Mouse (Mus musculus) bone marrow macrophage, adult 2 months (primary cell): ENCODE data around the gene Mettl27. TPM values are rescaled to one million over a fixed set of nuclear protein-coding genes. Genes with fewer than 3 reads are reported as not detected.

Experiments used
- H3K27ac ChIP-seq: 2 replicates; pipeline ENCODE4 v1.5.1; 2012; ENCODE audit warnings: low read depth, low read length; ENCODE audit not compliant: insufficient read depth
- H3K4me1 ChIP-seq: 2 replicates; pipeline ENCODE4 v1.6.1; 2012; ENCODE audit warnings: low read length; ENCODE audit not compliant: control insufficient read depth, insufficient read depth
- H3K4me3 ChIP-seq: 2 replicates; pipeline ENCODE4 v1.5.1; 2012; ENCODE audit warnings: mild to moderate bottlenecking, low read length, moderate library complexity; ENCODE audit not compliant: insufficient read depth
- CTCF ChIP-seq: IDR thresholded peaks from 2 replicates; pipeline ENCODE4 v1.5.1; 2012; ENCODE audit warnings: low read depth, mild to moderate bottlenecking, low read length, moderate library complexity
- POLR2A ChIP-seq: IDR thresholded peaks from 2 replicates; pipeline ENCODE4 v1.6.1; 2012; ENCODE audit warnings: mild to moderate bottlenecking, low read depth, low read length, borderline replicate concordance
- polyA plus RNA-seq: library from polyadenylated mRNA; stranded (reverse); fragments of >200 nt; gene quantifications from 2 replicates; pipeline ENCODE4 v1.2.4, GENCODE M21; 2012; ENCODE audit not compliant: missing spikeins, insufficient read depth, insufficient read length

Gene Mettl27
- polyA plus RNA-seq: 7.0 and 8.4 TPM in 2 replicates

- H3K4me3 ChIP-seq: peak within 1 kb of the TSS; percentile 70
- no peak for TF ChIP-seq CTCF
- no peak for TF ChIP-seq POLR2A
- peaks cover 28% of the 10 kb centered on the region for H3K4me1 ChIP-seq
- peak within 1 kb of the TSS; percentile 41 for H3K27ac ChIP-seq
Measured at GRCm38 (mm10) chr5:134932179-134932902, at the start of gene Mettl27. Gene Mettl27 (plus strand): TSS chr5:134932368.

- no peak overlapping the region for H3K27ac ChIP-seq
- no peaks in the 10 kb centered on the region for H3K4me1 ChIP-seq
- H3K4me3 ChIP-seq: no peak overlapping the region
- no peak for TF ChIP-seq POLR2A
- TF ChIP-seq CTCF: no peak
Measured at GRCm38 (mm10) chr5:134883077-134883476, 49.1 kb upstream of the Mettl27 start.

GRCm38 (mm10) chr5:134887447-134888335 is 44.5 kb upstream of the Mettl27 start:
- no peak for TF ChIP-seq POLR2A
- TF ChIP-seq CTCF: no peak
- no peak overlapping the region for H3K4me3 ChIP-seq
- no peak overlapping the region for H3K27ac ChIP-seq
- H3K4me1 ChIP-seq: no peaks in the 10 kb centered on the region

- H3K4me3 ChIP-seq: no peak overlapping the region
- no peak overlapping the region for H3K27ac ChIP-seq
- no peaks in the 10 kb centered on the region for H3K4me1 ChIP-seq
- no peak for TF ChIP-seq POLR2A
- TF ChIP-seq CTCF: no peak
Measured at GRCm38 (mm10) chr5:134888505-134888904, 43.7 kb upstream of the Mettl27 start.

GRCm38 (mm10) chr5:134890601-134891054 is 41.5 kb upstream of the Mettl27 start:
- no peak overlapping the region for H3K27ac ChIP-seq
- TF ChIP-seq POLR2A (no peak), CTCF (no peak)
- no peaks in the 10 kb centered on the region for H3K4me1 ChIP-seq
- no peak overlapping the region for H3K4me3 ChIP-seq

- H3K4me3 ChIP-seq: no peak overlapping the region
- no peaks in the 10 kb centered on the region for H3K4me1 ChIP-seq
- TF ChIP-seq CTCF: no peak
- TF ChIP-seq POLR2A: no peak
- H3K27ac ChIP-seq: no peak overlapping the region
Measured at GRCm38 (mm10) chr5:134891552-134891951, 40.6 kb upstream of the Mettl27 start.

GRCm38 (mm10) chr5:134892717-134893116 is 39.5 kb upstream of the Mettl27 start:
- TF ChIP-seq POLR2A (no peak), CTCF (no peak)
- H3K27ac ChIP-seq: no peak overlapping the region

GRCm38 (mm10) chr5:134895291-134895690 is 36.9 kb upstream of the Mettl27 start:
- H3K4me1 ChIP-seq: no peaks in the 10 kb centered on the region
- H3K4me3 ChIP-seq: no peak overlapping the region
- TF ChIP-seq CTCF: no peak
- TF ChIP-seq POLR2A: no peak
- H3K27ac ChIP-seq: no peak overlapping the region

More at GRCm38 (mm10) chr5:134892717-134893116, 39.5 kb upstream of the Mettl27 start:
- H3K4me3 ChIP-seq: no peak overlapping the region
- no peaks in the 10 kb centered on the region for H3K4me1 ChIP-seq

GRCm38 (mm10) chr5:134896965-134897364 is 35.2 kb upstream of the Mettl27 start:
- Histone ChIP-seq H3K4me3 (no peak overlapping the region), H3K4me1 (no peaks in the 10 kb centered on the region), H3K27ac (no peak overlapping the region)
- TF ChIP-seq CTCF: no peak
- no peak for TF ChIP-seq POLR2A
